Mouse (Mus musculus): ENCODE measurements around the gene Auh. TPM values are rescaled to one million over a fixed set of nuclear protein-coding genes. Genes with fewer than 3 reads are reported as not detected.

The Auh gene
- total and polyA plus RNA-seq, 3 experiments, result 14.7 to 19.5 TPM; not detected in 1

DNA sequence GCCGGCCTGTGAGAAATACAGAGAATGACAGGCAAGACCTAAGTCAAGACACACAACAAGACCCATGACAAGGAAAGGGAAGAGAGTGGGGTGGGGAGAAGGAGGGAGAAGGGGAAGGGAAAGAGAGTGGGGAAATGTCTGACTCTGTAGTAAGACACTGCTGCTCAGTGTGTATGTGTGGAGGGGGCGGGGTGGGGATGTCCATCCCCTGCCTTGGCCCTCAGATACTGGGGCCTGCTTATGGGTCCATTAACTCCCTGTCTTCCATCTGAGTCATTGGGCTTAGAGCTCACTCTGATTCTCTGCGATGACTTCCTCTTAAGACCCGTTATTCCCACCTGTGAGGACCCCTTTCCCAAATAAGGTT lies 45.5 kb downstream of the Auh start:
- no peaks in the 10 kb centered on the region for H3K79me2 ChIP-seq (ENCODE audit: control insufficient read depth, insufficient read depth, low read length, poor library complexity)
- H3K4me3 ChIP-seq (ENCODE audit: control insufficient read depth in 1 of 2, insufficient read depth in 1 of 2, low read depth in 2 of 2, low read length in 2 of 2), result no peak overlapping the region
- H3K27me3 ChIP-seq (ENCODE audit: control insufficient read depth in 1 of 2, insufficient read depth in 2 of 2, low read length in 2 of 2), result no peaks in the 10 kb centered on the region
- H3K9ac ChIP-seq (ENCODE audit: control insufficient read depth, low read depth, low read length, poor library complexity, severe bottlenecking), result no peak overlapping the region
- no peaks in the 10 kb centered on the region for H3K9me3 ChIP-seq (replicated peaks; ENCODE audit: insufficient read depth, low read length)
- H3K4me1 ChIP-seq (ENCODE audit: control insufficient read depth in 1 of 2, insufficient read depth in 2 of 2, low read length in 2 of 2), result no peaks in the 10 kb centered on the region
- no peak overlapping the region for H3K27ac ChIP-seq (ENCODE audit: control insufficient read depth, low read depth, low read length)
- no peaks in the 10 kb centered on the region for H3K36me3 ChIP-seq (ENCODE audit: control insufficient read depth in 1 of 2, insufficient read depth in 2 of 2, low read length in 2 of 2)
- no peak for TF ChIP-seq TBP (IDR thresholded peaks at IDR 0.05; ENCODE audit: low read depth, low read length)
- no peak for TF ChIP-seq ZKSCAN1 (IDR thresholded peaks at IDR 0.05; ENCODE audit: low read depth, low read length)
- TF ChIP-seq GATA1 (IDR thresholded peaks at IDR 0.05; ENCODE audit: low read depth, low read length), result no peak
- no peak for TF ChIP-seq POLR2AphosphoS2 (IDR thresholded peaks at IDR 0.05; ENCODE audit: low read length)
- no peak for TF ChIP-seq ELF1 (IDR thresholded peaks at IDR 0.05; ENCODE audit: low read depth, low read length)
- no peak for TF ChIP-seq BHLHE40 (IDR thresholded peaks at IDR 0.05; ENCODE audit: borderline replicate concordance, low read depth, low read length)
- no peak for TF ChIP-seq SIN3A (IDR thresholded peaks at IDR 0.05; ENCODE audit: low read length)
- TF ChIP-seq POLR2A (IDR thresholded peaks at IDR 0.05; ENCODE audit: control insufficient read depth in 1 of 2, insufficient read depth in 1 of 2, low read depth in 1 of 2, low read length in 2 of 2, poor library complexity in 1 of 2), result no peak
- no peak for TF ChIP-seq TCF12 (IDR thresholded peaks at IDR 0.05; ENCODE audit: low read depth, low read length)
- no peak for DNase-seq (ENCODE audit: low read depth, low spot score)

DNA sequence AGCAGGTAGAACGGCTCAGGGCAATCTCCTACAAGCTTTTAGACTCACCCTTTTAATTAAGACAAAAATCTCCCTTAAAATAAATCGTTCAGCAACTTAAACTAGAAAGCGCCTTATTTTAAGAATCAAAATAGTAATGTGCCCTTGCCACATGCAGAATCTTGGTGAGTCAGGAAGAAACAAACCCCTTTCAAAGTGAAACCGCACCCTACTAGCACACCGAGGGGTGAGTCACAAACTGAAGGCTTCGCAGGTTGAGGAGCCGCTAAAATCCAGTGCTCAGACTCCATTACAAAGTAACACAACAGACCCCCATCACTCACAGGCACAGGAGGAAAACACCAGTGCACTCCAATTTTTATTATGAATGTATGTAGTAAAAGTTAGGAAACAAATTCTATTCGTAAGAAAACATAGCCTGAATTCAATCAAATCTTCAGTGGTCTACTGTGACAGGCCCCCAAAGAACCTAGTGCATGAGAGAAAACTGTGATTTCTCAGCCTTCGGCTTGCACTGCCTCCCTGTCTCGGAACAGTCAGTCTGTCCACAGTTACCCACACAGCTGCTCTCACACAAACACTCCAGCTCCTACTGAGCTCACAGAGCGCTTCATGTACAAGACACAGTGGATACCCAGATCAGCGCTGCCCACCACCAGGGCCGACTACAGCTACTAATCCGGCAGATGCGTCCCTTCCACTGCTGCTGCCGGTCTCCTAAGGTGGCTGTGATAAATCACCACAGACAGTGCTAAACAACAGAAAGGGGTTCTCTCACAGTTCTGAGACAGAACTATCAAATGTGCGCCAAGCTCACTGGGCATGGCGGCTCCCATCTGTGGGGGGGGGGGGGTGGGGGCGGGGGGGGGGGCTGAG lies 46.2 kb downstream of the Auh start:
- TF ChIP-seq RAD21 (IDR thresholded peaks at IDR 0.05; ENCODE audit: low read depth, low read length), result no peak
- no peak for TF ChIP-seq UBTF (IDR thresholded peaks at IDR 0.05; ENCODE audit: borderline replicate concordance, insufficient read depth, low read depth, low read length)
- no peak for TF ChIP-seq MXI1 (IDR thresholded peaks at IDR 0.05; ENCODE audit: low read depth, low read length)
- no peak for TF ChIP-seq USF1 (IDR thresholded peaks at IDR 0.05; ENCODE audit: low read depth, low read length)
- TF ChIP-seq NRF1 (IDR thresholded peaks at IDR 0.05; ENCODE audit: insufficient read depth, low read depth, low read length, poor library complexity, severe bottlenecking), result no peak
- Histone ChIP-seq H3K27me3 (ENCODE audit: control insufficient read depth in 1 of 2, insufficient read depth in 2 of 2, low read length in 2 of 2) (no peaks in the 10 kb centered on the region), H3K9me3 (replicated peaks; ENCODE audit: insufficient read depth, low read length) (no peaks in the 10 kb centered on the region), H3K27ac (ENCODE audit: control insufficient read depth, low read depth, low read length) (no peak overlapping the region), H3K79me2 (ENCODE audit: control insufficient read depth, insufficient read depth, low read length, poor library complexity) (no peaks in the 10 kb centered on the region), H3K36me3 (ENCODE audit: control insufficient read depth in 1 of 2, insufficient read depth in 2 of 2, low read length in 2 of 2) (no peaks in the 10 kb centered on the region), H3K4me3 (ENCODE audit: control insufficient read depth in 1 of 2, insufficient read depth in 1 of 2, low read depth in 2 of 2, low read length in 2 of 2) (no peak overlapping the region), H3K9ac (ENCODE audit: control insufficient read depth, low read depth, low read length, poor library complexity, severe bottlenecking) (no peak overlapping the region), H3K4me1 (ENCODE audit: control insufficient read depth in 1 of 2, insufficient read depth in 2 of 2, low read length in 2 of 2) (no peaks in the 10 kb centered on the region)
- DNase-seq (ENCODE audit: low read depth, low spot score), result no peak
